Mouse (Mus musculus): Measurements from ENCODE around the gene Brms1l.
"Not testable (repeated sequence)": the region's sequence is repeated elsewhere in the genome, so short reads cannot be mapped to it uniquely, and the experiment has no call there.

The Brms1l gene

GRCm38 (mm10) chr12:55836199-55836951 lies at the start of gene Brms1l:
Gene Brms1l, plus strand, starts transcription at chr12:55836324.
- peak; percentile 95 for DNase-seq (ENCODE audit: low spot score)

DNA sequence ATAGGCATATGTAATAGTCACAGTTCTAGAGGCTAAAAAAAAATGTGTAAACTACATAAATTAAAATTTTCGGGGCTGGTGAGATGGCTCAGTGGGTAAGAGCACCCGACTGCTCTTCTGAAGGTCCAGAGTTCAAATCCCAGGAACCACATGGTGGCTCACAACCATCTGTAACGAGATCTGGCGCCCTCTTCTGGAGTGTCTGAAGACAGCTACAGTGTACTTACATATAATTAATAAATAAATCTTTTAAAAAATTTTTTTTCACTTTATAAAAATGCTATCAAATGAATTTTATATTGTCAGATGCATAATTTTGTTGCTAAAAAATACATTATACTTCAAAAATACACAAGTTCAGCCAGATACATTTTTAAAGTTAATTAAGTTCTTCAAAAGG lies 41.6 kb upstream of the Brms1l start:
- not testable (repeated sequence) for DNase-seq (ENCODE audit: low spot score)

GRCm38 (mm10) chr12:55797103-55797502 lies 39.0 kb upstream of the Brms1l start:
- no peak for DNase-seq (ENCODE audit: low spot score)

- DNase-seq (ENCODE audit: low spot score): no peak
Observed at GRCm38 (mm10) chr12:55798745-55799144, 37.4 kb upstream of the Brms1l start.

DNA sequence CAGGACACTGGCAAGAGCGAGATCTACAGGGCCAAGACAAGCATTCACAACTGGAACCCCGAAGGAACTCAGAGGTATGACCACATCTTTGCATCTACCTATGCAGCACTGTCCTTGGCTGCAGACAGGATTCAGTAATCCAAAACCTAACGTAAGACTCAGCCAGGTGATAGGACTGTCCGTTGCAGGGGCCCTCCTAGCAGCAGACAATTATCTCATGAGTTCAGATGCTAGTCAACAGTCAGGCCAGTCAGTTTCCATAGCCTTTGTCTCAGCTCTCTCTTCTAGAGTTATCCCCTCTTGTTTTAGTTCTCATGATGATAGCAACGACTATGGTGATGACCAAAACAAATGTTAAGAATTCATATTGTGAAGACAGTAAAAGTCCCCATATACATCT lies 36.0 kb upstream of the Brms1l start:
- no peak for DNase-seq (ENCODE audit: low spot score)

GRCm38 (mm10) chr12:55801131-55801530 lies 35.0 kb upstream of the Brms1l start:
- DNase-seq (ENCODE audit: low spot score): no peak

GRCm38 (mm10) chr12:55805035-55805434 lies 31.1 kb upstream of the Brms1l start:
- no peak for DNase-seq (ENCODE audit: low spot score)

DNA sequence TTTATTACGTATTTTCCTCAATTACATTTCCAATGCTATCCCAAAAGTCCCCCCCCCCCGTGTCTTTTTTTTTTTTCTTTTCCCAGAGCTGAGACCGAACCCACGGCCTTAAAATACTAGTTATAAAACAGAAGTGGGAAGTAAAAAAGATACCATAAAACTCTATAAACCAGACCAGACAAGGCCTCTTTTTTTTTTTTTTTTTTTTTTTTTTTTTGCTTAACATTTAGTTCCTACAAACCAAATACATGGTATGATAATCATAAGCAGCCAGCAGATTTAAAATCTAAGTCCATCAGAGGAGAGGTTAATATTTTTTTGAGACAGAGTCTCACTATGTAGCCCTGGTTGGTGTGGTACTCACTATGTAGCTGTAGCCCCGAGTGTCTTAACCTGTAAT lies 19.6 kb upstream of the Brms1l start:
- DNase-seq (ENCODE audit: low spot score): no peak

GRCm38 (mm10) chr12:55820119-55820660 lies 15.9 kb upstream of the Brms1l start:
- DNase-seq (ENCODE audit: low spot score): peak; percentile 47

DNA sequence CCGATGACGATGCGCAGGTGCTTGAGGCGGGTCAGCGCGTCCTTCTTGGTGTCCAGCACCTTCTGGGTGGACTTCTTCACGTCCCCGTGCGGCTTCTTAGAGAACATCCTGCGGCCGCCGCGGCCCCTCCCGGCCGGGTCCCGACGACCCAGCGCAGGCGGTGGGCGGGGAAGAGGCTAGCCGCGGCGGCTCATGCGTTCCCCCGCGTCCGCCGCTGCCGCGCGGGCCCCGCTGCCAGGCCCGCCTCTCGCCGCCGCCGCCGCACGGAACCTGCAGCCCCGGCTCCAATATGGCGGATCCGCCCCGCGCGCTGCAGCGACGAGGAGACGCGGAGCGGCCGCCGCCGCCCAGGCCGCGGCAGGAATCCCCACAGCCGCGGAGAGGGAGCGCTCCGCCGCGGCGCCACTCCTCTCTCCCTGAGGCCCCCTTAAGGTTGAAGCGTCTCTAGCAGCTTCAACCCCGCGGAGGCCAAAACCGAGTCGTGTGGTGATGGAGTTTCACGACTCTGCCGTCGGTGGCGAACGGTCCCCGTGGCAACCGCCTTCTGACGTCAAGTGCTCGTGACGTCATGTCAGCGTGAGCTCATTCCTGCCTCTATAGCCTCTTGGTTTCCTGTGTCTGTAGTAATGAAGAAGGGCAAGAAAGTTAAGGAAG lies 15.3 kb upstream of the Brms1l start, which contains the start of gene Ralgapa1:
Gene Ralgapa1 (minus strand): TSS at position 507 of the 654 bp plus-strand sequence.
- peak; percentile 91 for DNase-seq (ENCODE audit: low spot score)

DNA sequence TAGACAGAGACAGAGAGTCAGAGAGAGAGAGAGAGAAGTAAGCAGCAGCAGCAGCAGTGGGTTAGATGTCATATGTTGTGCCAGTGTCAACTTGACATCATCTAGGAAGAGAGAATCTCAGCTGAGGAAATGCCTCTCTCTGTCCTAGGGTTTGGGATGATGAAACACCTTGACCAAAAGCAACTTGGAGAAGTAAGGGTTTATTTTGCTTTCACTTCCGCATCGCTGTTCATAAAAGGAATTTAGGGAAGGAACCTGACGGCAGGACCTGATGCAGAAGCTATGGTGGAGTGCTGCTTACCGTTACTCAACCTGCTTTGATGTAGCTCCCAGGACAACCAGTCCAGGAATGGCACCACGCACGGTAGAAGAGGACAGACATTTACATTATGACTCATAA lies 12.1 kb upstream of the Brms1l start:
- DNase-seq (ENCODE audit: low spot score): no peak

GRCm38 (mm10) chr12:55825537-55825936 lies 10.6 kb upstream of the Brms1l start:
- no peak for DNase-seq (ENCODE audit: low spot score)

DNA sequence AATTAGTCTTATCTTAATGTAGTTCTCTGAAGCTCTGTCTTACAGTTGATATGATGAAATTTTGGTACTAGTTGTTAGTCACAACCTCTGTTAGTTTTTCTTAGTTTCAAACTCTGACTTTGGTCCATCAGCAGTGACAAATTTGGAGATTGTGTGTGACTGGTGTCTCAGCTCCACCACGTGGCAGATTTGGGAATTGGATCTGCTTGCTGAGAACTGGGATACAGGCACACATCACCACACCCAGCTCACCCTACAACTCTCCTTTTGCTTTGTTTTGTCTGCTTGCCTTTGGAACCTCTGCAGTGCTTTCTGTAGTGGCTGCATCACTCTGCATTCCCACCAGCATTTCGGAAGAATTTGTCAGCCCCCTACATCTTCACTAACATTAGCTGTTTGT lies 5.0 kb upstream of the Brms1l start:
- peak; percentile 56 for DNase-seq (ENCODE audit: low spot score)

- DNase-seq (ENCODE audit: low spot score): no peak
Observed at GRCm38 (mm10) chr12:55832961-55833360, 3.2 kb upstream of the Brms1l start.

GRCm38 (mm10) chr12:55833906-55834625 lies 2.1 kb upstream of the Brms1l start:
- DNase-seq (ENCODE audit: low spot score): no peak

DNA sequence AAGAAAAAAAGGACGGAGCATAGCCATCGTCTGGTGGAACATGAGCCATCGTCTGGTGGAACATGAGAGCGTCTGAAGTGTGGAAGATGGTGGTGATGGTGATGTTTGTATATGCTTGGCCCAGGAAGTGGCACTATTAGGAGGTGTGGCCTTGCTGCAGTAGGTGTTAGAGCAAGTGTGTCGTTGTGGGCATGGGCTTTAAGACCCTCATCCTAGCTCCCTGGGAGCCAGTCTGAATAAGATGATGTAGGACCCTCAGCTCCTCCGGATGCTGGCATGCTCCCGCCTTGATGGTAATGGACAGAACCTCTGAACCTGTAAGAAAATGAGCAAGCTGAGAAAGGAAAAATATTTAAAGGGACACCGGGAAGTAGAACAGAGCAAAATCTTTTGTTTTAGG lies 1.2 kb upstream of the Brms1l start:
- no peak for DNase-seq (ENCODE audit: low spot score)

- DNase-seq (ENCODE audit: low spot score): no peak
Observed at GRCm38 (mm10) chr12:55835857-55836198, 296 bp upstream of the Brms1l start.

DNA sequence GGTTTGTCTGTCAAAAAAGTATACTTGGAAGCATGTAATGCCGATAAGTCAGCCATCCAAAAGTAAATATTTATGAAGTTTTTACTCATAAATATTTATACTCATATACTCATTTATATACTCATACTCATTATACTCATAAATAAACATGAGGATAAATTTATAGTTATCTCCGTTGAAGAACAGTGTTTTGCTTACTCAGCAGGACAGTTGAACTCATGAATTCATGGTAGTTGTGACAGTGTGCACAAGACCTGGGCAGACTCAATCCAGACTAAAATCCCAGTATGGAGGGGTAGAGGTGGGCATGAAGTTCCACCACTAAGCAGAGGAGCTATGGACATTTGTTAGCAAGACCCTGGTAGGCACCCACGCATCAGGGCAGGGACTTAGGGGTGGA lies 1.4 kb downstream of the Brms1l start:
- DNase-seq (ENCODE audit: low spot score): no peak

GRCm38 (mm10) chr12:55846741-55847140 lies 10.6 kb downstream of the Brms1l start:
- DNase-seq (ENCODE audit: low spot score): peak; percentile 38

GRCm38 (mm10) chr12:55847851-55848250 lies 11.7 kb downstream of the Brms1l start:
- DNase-seq (ENCODE audit: low spot score): no peak

- peak; percentile 48 for DNase-seq (ENCODE audit: low spot score)
Observed at GRCm38 (mm10) chr12:55850650-55851049, 14.5 kb downstream of the Brms1l start.

All from c-Kit-positive CD71-positive TER-119-positive erythroid progenitor cells, embryonic 14.5 days (primary cell).